Mouse (Mus musculus) lung, embryonic 16.5 days (tissue): ENCODE measurements around the gene Ltbr. TPM values are rescaled to one million over a fixed set of nuclear protein-coding genes. Genes with fewer than 3 reads are reported as not detected.

Experiments
- ATAC-seq: fragments of 200-750 bp; cut with Nextera tagmentation; 2 replicates; pipeline ENCODE4 v1.8.0; 2017; ENCODE audit warnings: low read depth, mild to moderate bottlenecking, moderate library complexity
- H3K27ac ChIP-seq: fragments of 300-500 bp; sonication (generic); 2 replicates; pipeline ENCODE4 v1.5.1; 2014; ENCODE audit warnings: mild to moderate bottlenecking, control low read depth, low read length
- H3K27me3 ChIP-seq: fragments of 300-500 bp; sonication (generic); 2 replicates; pipeline ENCODE4 v1.6.1; 2014; ENCODE audit warnings: low read depth, low read length, mixed read lengths; ENCODE audit not compliant: control insufficient read depth, insufficient read depth
- H3K36me3 ChIP-seq: fragments of 300-500 bp; sonication (generic); 2 replicates; pipeline ENCODE4 v1.6.1; 2014; ENCODE audit warnings: low read length; ENCODE audit not compliant: control insufficient read depth, insufficient read depth
- H3K4me1 ChIP-seq: fragments of 300-500 bp; sonication (generic); replicated peaks from 2 replicates; pipeline ENCODE4 v1.6.1; 2014; ENCODE audit warnings: low read length, mixed read lengths; ENCODE audit not compliant: control insufficient read depth, insufficient read depth
- H3K4me2 ChIP-seq: fragments of 300-500 bp; sonication (generic); 2 replicates; pipeline ENCODE4 v1.6.1; 2014; ENCODE audit warnings: low read depth, low read length, control low read depth
- H3K4me3 ChIP-seq: fragments of 300-500 bp; sonication (generic); 2 replicates; pipeline ENCODE4 v1.5.1; 2014; ENCODE audit warnings: mild to moderate bottlenecking, low read length, control low read depth
- H3K9ac ChIP-seq: fragments of 300-500 bp; sonication (generic); 2 replicates; pipeline ENCODE4 v1.6.1; 2014; ENCODE audit warnings: low read length, control low read depth
- H3K9me3 ChIP-seq: fragments of 300-500 bp; sonication (generic); 2 replicates; pipeline ENCODE4 v1.6.1; 2016; ENCODE audit warnings: low read length; ENCODE audit not compliant: control insufficient read depth
- WGBS: fragments of 180-500 bp; shearing (Covaris S2); extraction: QIAGEN DNeasy Blood & Tissue Kit; methylation state at CpG from one replicate; pipeline ENCODE4 v1.1.7; 2014; 5-methylcytosine and 5-hydroxymethylcytosine counted together
- polyA plus RNA-seq: library from polyadenylated mRNA; unstranded; fragments of >200 nt; fragmentation: Nextera tagmentation; extraction: Ambion mirVana; gene quantifications from 2 replicates; pipeline ENCODE4 v1.2.1, GENCODE M21; 2015

Ltbr gene
- 91.1 and 96.4 TPM in 2 replicates for polyA plus RNA-seq

DNA sequence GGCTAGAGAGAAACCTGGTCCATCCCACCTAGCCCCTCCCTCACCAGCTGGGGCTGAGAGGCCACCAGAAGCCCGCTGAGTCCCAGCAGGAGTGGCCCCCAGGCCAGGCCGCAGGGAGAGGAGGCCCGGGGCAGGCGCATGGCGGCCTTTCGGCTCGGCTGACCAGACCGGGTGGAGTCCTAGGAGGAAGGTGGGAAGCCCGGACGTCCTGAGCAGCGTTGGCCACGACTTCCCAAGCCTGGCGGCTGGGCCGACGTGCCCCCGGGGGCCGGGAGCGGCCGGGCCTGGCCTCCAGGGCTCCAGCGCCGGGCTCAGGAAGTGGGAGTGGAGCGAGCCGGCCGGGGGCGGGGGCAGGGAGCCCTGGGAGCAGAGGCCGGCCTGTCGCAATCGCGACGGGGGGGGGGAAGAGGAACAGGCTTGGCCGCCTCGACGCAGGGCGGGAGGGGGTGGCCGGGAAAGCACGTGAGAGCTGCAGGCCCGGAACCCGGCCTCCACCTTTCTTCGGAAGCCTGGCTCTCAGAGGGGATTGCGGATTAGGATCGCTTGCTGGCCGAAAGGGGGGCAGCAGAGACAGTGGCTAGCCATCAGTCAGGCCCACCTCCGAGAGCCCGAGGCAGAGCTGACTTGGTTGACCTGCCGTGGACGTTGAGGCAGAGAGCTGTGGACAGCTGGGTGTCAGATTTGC lies at the start of gene Ltbr:
Gene Ltbr, minus strand, starts transcription at position 340 of the 685 bp plus-strand sequence.
- peak within 1 kb of the TSS; percentile 66 for H3K4me3 ChIP-seq
- peaks cover 28% of the 10 kb centered on the region for H3K4me1 ChIP-seq
- H3K27me3 ChIP-seq: no peaks in the 10 kb centered on the region
- H3K9ac ChIP-seq: peak within 1 kb of the TSS; percentile 84
- peak within 1 kb of the TSS; percentile 76 for H3K27ac ChIP-seq
- 0% methylated on average over 31 of the region's 46 CpGs for WGBS
- peaks cover 10% of the 10 kb centered on the region for H3K36me3 ChIP-seq
- peak within 1 kb of the TSS; percentile 58 for H3K4me2 ChIP-seq
- H3K9me3 ChIP-seq: no peaks in the 10 kb centered on the region
- ATAC-seq: peak; percentile 96

DNA sequence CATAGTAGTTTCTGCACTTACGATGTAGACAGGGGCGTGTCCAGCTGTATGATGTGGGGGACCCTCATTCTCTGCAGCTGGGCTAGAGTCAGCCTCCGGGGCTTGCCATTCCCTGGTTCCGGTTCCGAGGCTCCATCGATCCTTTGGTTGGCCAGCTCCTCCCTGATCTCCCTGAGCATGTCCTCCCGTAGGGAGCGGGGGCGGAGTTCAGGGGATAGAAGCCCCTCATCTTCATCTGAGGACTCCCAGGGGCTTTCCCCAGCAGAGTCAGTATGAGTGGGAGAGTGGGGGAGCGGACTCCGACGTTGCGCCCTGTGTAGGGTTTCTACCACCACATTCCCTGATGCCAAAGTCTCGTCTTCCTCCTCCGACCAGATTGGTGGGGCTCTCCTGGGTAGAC lies 49.3 kb upstream of the Ltbr start:
- H3K9me3 ChIP-seq: no peaks in the 10 kb centered on the region
- WGBS: 43% methylated on average over 15 of the region's 15 CpGs
- H3K4me3 ChIP-seq: no peak overlapping the region
- H3K27ac ChIP-seq: no peak overlapping the region
- H3K27me3 ChIP-seq: no peaks in the 10 kb centered on the region
- H3K9ac ChIP-seq: no peak overlapping the region
- 0 out of 2 replicates have a peak, but pooled peaks cover 8% of the 10 kb centered on the region for H3K4me1 ChIP-seq
- peaks cover 34% of the 10 kb centered on the region for H3K36me3 ChIP-seq
- ATAC-seq: no peak
- no peak overlapping the region for H3K4me2 ChIP-seq

DNA sequence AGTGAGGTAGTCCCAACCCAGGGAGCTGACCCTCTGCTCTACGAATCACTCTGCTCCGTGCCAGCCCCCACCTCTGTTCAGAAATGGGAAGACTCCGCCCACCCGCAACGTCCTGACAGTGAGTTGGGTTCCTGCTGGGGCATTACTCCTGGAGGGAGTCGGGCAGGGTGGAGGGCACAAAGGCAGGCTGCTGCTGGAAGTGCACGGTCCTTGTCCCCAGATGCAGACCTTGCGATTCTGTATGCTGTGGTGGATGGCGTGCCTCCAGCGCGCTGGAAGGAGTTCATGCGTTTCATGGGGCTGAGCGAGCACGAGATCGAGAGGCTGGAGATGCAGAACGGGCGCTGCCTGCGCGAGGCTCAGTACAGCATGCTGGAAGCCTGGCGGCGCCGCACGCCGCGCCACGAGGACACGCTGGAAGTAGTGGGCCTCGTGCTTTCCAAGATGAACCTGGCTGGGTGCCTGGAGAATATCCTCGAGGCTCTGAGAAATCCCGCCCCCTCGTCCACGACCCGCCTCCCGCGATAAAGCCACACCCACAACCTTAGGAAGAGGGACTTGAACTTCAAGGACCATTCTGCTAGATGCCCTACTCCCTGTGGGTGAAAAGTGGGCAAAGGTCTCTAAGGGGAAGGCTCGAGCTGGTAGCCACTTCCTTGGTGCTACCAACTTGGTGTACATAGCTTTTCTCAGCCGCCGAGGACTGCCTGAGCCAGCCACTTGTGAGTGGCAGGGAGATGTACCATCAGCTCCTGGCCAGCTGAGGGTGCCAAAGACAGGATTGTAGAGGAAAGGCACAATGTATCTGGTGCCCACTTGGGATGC lies 48.0 kb upstream of the Ltbr start:
- 42% methylated on average over 38 of the region's 38 CpGs for WGBS
- Histone ChIP-seq H3K9me3 (no peaks in the 10 kb centered on the region), H3K9ac (no peak overlapping the region), H3K36me3 (peaks cover 44% of the 10 kb centered on the region), H3K27me3 (no peaks in the 10 kb centered on the region), H3K4me1 (0 out of 2 replicates have a peak, but pooled peaks cover 8% of the 10 kb centered on the region), H3K27ac (no peak overlapping the region), H3K4me3 (no peak overlapping the region), H3K4me2 (no peak overlapping the region)
- ATAC-seq: peak; percentile 21; the same call in 1 of the 2 replicates

DNA sequence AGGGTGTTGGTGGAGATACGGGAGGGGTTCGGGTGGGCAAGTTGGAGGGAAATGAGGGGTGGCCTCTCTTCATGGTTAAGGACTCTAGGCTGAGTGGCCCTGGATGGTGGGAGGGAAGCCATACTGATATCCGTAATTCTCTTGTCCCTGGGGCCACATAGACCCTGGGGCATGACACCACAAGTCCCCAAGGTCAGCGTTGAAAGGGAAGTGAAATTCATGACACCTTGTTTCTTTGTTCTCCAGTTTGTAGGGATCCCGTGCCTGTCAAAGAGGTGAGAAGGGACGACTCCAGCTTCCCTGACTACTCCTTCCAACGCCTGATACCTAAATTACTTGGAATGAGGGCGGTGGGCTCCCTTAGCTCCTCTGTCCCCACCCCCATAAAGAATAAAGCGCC lies 47.2 kb upstream of the Ltbr start:
- H3K4me3 ChIP-seq: no peak overlapping the region
- no peak overlapping the region for H3K4me2 ChIP-seq
- H3K4me1 ChIP-seq: peaks cover 13% of the 10 kb centered on the region
- H3K27ac ChIP-seq: no peak overlapping the region
- no peaks in the 10 kb centered on the region for H3K9me3 ChIP-seq
- H3K36me3 ChIP-seq: peaks cover 44% of the 10 kb centered on the region
- WGBS: 79% methylated on average over 9 of the region's 9 CpGs
- no peak overlapping the region for H3K9ac ChIP-seq
- no peaks in the 10 kb centered on the region for H3K27me3 ChIP-seq
- no peak for ATAC-seq

DNA sequence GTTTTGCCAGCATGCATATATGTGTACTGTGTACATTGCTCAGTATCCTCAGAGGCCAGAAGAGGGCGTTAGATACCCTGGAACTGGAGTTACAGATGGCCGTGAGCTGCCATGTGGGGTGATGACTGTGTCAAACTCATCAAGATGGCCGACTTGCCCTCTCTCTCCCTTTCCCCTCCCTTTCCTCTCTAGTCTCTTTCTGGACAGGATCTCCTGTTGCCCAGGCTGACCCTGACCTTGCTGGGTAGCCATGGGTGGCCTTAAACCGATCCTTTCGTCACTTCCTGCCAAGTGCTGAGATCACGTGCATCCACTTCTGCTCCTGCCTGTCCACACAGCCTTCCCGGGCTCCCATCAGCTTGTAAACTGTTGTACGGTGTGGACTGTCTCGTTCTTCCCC lies 46.3 kb upstream of the Ltbr start:
- Histone ChIP-seq H3K4me1 (peaks cover 21% of the 10 kb centered on the region), H3K27ac (no peak overlapping the region), H3K4me2 (no peak overlapping the region), H3K4me3 (no peak overlapping the region), H3K36me3 (peaks cover 44% of the 10 kb centered on the region), H3K9me3 (no peaks in the 10 kb centered on the region), H3K27me3 (no peaks in the 10 kb centered on the region), H3K9ac (no peak overlapping the region)
- ATAC-seq: no peak
- WGBS: 44% methylated on average over 9 of the region's 9 CpGs

DNA sequence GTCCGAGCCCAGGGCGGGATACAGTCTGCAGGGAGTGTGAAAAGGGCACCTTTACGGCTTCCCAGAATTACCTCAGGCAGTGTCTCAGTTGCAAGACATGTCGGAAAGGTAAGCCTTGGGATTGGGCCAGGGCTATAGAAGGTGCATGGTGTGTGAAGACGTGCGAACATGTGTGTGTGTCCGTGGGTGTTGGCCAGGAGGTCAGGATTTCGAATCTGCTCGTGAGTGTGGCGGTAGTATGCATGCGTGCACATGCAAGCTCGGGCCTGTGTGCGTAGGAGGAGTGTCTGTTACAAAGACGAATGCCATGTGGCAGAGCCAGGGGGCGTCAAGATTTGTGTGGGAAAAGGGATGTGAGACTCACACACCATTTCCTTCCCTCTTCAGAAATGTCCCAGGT lies 43.6 kb upstream of the Ltbr start:
- Histone ChIP-seq H3K4me3 (no peak overlapping the region), H3K4me1 (peaks cover 43% of the 10 kb centered on the region), H3K36me3 (peaks cover 44% of the 10 kb centered on the region), H3K27me3 (no peaks in the 10 kb centered on the region), H3K9me3 (no peaks in the 10 kb centered on the region), H3K4me2 (no peak overlapping the region), H3K9ac (no peak overlapping the region), H3K27ac (no peak overlapping the region)
- 85% methylated on average over 15 of the region's 15 CpGs for WGBS
- ATAC-seq: no peak

DNA sequence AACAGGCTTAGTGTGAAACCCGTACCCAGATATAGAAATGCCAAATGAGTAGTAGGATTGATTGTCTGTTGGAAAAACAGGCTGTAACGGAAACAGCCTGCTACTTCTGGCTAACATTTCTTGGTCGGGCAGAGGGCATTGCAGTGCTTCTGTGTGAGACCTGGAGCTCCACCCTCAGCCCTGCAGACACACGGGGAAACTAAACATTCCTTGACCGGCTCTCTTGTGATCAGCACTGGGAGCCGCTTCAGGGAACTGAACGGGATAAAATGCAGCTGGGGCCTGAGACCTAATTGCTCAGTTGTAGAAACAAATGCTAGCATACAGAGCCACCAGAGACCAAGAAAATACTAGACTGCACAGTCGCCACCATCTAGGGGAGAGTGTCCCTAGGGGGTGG lies 42.6 kb upstream of the Ltbr start:
- ATAC-seq: no peak
- peaks cover 36% of the 10 kb centered on the region for H3K36me3 ChIP-seq
- H3K4me2 ChIP-seq: no peak overlapping the region
- no peaks in the 10 kb centered on the region for H3K27me3 ChIP-seq
- peaks cover 51% of the 10 kb centered on the region for H3K4me1 ChIP-seq
- H3K27ac ChIP-seq: no peak overlapping the region
- WGBS: 17% methylated on average over 8 of the region's 8 CpGs
- H3K9me3 ChIP-seq: no peaks in the 10 kb centered on the region
- 0 out of 2 replicates have a peak overlapping the region, but pooled peaks have one; percentile 6 for H3K9ac ChIP-seq
- no peak overlapping the region for H3K4me3 ChIP-seq

DNA sequence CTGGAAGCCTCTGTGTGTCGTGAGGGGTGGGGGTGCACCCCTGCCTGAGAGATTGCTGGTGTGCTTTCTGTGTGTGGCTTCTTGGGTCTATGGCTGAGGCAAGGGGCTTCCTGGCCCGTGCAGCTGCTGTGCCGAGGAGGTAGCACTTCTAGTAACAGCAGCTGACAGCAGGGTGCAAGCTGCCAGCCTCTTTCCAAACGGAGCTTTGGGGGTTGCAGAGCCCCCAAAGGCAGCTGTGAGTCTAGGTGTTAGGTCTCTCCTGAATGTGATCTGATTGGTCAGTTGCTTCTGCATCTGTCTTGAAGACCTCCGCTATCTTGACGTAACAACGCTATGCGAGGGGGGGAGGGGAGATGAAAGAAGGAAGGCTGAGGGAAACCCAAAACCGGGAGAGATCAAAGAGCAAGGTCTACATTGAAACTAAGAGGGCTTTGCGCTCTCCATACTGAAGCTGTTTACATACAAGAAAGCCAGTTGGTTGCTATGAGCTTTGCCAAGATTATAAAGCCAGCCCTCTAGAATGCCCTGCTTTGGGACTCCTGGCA lies 41.6 kb upstream of the Ltbr start:
- H3K27ac ChIP-seq: peak overlapping the region; percentile 75
- peaks cover 56% of the 10 kb centered on the region for H3K4me1 ChIP-seq
- peak; percentile 15; the same call in 1 of the 2 replicates for ATAC-seq
- peak overlapping the region; percentile 46 for H3K4me2 ChIP-seq
- no peaks in the 10 kb centered on the region for H3K27me3 ChIP-seq
- no peaks in the 10 kb centered on the region for H3K9me3 ChIP-seq
- WGBS: 5% methylated on average over 10 of the region's 10 CpGs
- peak overlapping the region; percentile 23; the same call in 1 of the 2 replicates for H3K4me3 ChIP-seq
- H3K36me3 ChIP-seq: peaks cover 26% of the 10 kb centered on the region
- peak overlapping the region; percentile 44 for H3K9ac ChIP-seq
